Mouse (Mus musculus) small intestine, adult 2 months (tissue): Measurements from ENCODE around the gene Prkca.

ENCODE experiments used
- CTCF ChIP-seq: fragments of 200-500 bp; IDR thresholded peaks from 2 replicates; pipeline ENCODE4 v1.5.1; 2012; ENCODE audit warnings: low read depth, mild to moderate bottlenecking, control low read depth, inconsistent platforms, low read length, moderate library complexity, mixed read lengths; ENCODE audit not compliant: insufficient replicate concordance, insufficient read length; ENCODE audit errors: extremely low read depth
- POLR2A ChIP-seq: fragments of 200-500 bp; IDR thresholded peaks from 2 replicates; pipeline ENCODE4 v1.6.1; 2012; ENCODE audit warnings: low read depth, mild to moderate bottlenecking, control low read depth, inconsistent platforms, low read length, moderate library complexity

GRCm38 (mm10) chr11:108251924-108252775, 91.6 kb downstream of the Prkca start:
- TF ChIP-seq CTCF (no peak), POLR2A (no peak)
